Mouse (Mus musculus) heart, embryonic 10.5 days (tissue): ENCODE data around the gene Uqcc1. TPM values are rescaled to one million over a fixed set of nuclear protein-coding genes. Genes with fewer than 3 reads are reported as not detected.

Experiments
- polyA plus RNA-seq: library from polyadenylated mRNA; unstranded; fragments of >200 nt; fragmentation: Nextera tagmentation; extraction: Ambion mirVana; gene quantifications from 2 replicates; pipeline ENCODE4 v1.2.1, GENCODE M21; 2016

Gene Uqcc1
- polyA plus RNA-seq, 1 experiment from 2014 or later = 100 TPM

Other genes starting within 250 kb of the Uqcc1 start
- 101 and 107 TPM in 2 replicates for gene Trpc4ap, start 237.9 kb downstream of the Uqcc1 start, polyA plus RNA-seq
- gene Edem2, start 200.8 kb downstream of the Uqcc1 start, polyA plus RNA-seq = 31.5 and 34.4 TPM in 2 replicates
- gene Gm17581, start 194.4 kb downstream of the Uqcc1 start, polyA plus RNA-seq = not detected in 2 replicates
- gene Procr, start 179.2 kb downstream of the Uqcc1 start, polyA plus RNA-seq = 5.3 and 6.6 TPM in 2 replicates
- gene Mmp24, start 155.0 kb downstream of the Uqcc1 start, polyA plus RNA-seq = 0.06 TPM in 1 of 2 replicates, not detected in the other
- 7.9 and 9.5 TPM in 2 replicates for gene BC029722, start 110.9 kb downstream of the Uqcc1 start, polyA plus RNA-seq
- gene Eif6, start 103.4 kb downstream of the Uqcc1 start, polyA plus RNA-seq = 170 and 215 TPM in 2 replicates
- 0.22 and 0.30 TPM in 2 replicates for gene Fam83c, start 95.5 kb downstream of the Uqcc1 start, polyA plus RNA-seq
- gene Gm15557, start 10.4 kb upstream of the Uqcc1 start, polyA plus RNA-seq = not detected in 2 replicates
- gene Gdf5, start 15.1 kb upstream of the Uqcc1 start, polyA plus RNA-seq = 0.25 and 0.29 TPM in 2 replicates
- 15.7 and 17.6 TPM in 2 replicates for gene Cep250, start 26.1 kb upstream of the Uqcc1 start, polyA plus RNA-seq
- gene 6430550D23Rik, start 77.7 kb upstream of the Uqcc1 start, polyA plus RNA-seq = 0.79 and 1.4 TPM in 2 replicates
- 179 and 186 TPM in 2 replicates for gene Ergic3, start 77.7 kb upstream of the Uqcc1 start, polyA plus RNA-seq
- not detected in 2 replicates for gene Fer1l4, start 122.6 kb upstream of the Uqcc1 start, polyA plus RNA-seq
- 3.4 and 5.0 TPM in 2 replicates for gene Spag4, start 134.9 kb upstream of the Uqcc1 start, polyA plus RNA-seq
- 42.6 and 55.3 TPM in 2 replicates for gene Cpne1, start 181.7 kb upstream of the Uqcc1 start, polyA plus RNA-seq
- gene Rbm12, start 181.7 kb upstream of the Uqcc1 start, polyA plus RNA-seq = 33.0 and 35.1 TPM in 2 replicates
- gene Gm28036, start 196.8 kb upstream of the Uqcc1 start, polyA plus RNA-seq = 12.4 and 18.4 TPM in 2 replicates
- gene Romo1, start 213.7 kb upstream of the Uqcc1 start, polyA plus RNA-seq = 431 and 437 TPM in 2 replicates
- 54.5 and 65.2 TPM in 2 replicates for gene Nfs1, start 213.9 kb upstream of the Uqcc1 start, polyA plus RNA-seq
- 384 and 469 TPM in 2 replicates for gene Rbm39, start 249.9 kb upstream of the Uqcc1 start, polyA plus RNA-seq